Mouse (Mus musculus) stomach, postnatal 0 days (tissue): Measurements from ENCODE around the gene Arpc4. TPM values are rescaled to one million over a fixed set of nuclear protein-coding genes. Genes with fewer than 3 reads are reported as not detected.

Experiments used
- ATAC-seq: fragments of 200-750 bp; cut with Nextera tagmentation; 2 replicates; pipeline ENCODE4 v1.8.0; 2017; ENCODE audit not compliant: low FRiP score, low TSS enrichment
- DNase-seq: peaks from one replicate; pipeline ENCODE4 v3.0.0-alpha.2; 2016; ENCODE audit warnings: low spot score
- H3K27ac ChIP-seq: fragments of 300-500 bp; sonication (generic); replicated peaks from 2 replicates; pipeline ENCODE4 v1.5.1; 2014; ENCODE audit warnings: mild to moderate bottlenecking, control low read depth
- H3K27me3 ChIP-seq: fragments of 300-500 bp; sonication (generic); 2 replicates; pipeline ENCODE4 v1.6.1; 2014; ENCODE audit warnings: low read length; ENCODE audit not compliant: control insufficient read depth, insufficient read depth
- H3K36me3 ChIP-seq: fragments of 300-500 bp; sonication (generic); 2 replicates; pipeline ENCODE4 v1.6.1; 2014; ENCODE audit warnings: low read length, mixed read lengths; ENCODE audit not compliant: control insufficient read depth, insufficient read depth
- H3K4me1 ChIP-seq: fragments of 300-500 bp; sonication (generic); replicated peaks from 2 replicates; pipeline ENCODE4 v1.6.1; 2014; ENCODE audit warnings: antibody characterized with exemption; ENCODE audit not compliant: control insufficient read depth, insufficient read depth
- H3K4me2 ChIP-seq: fragments of 300-500 bp; sonication (generic); replicated peaks from 2 replicates; pipeline ENCODE4 v1.6.1; 2014; ENCODE audit warnings: low read depth, mild to moderate bottlenecking, control low read depth, moderate library complexity
- H3K4me3 ChIP-seq: fragments of 300-500 bp; sonication (generic); 2 replicates; pipeline ENCODE4 v1.5.1; 2014; ENCODE audit warnings: low read depth, low read length, control low read depth
- H3K9ac ChIP-seq: fragments of 300-500 bp; sonication (generic); 2 replicates; pipeline ENCODE4 v1.6.1; 2014; ENCODE audit warnings: mild to moderate bottlenecking, low read length, control low read depth, mixed read lengths
- H3K9me3 ChIP-seq: fragments of 300-500 bp; sonication (generic); 2 replicates; pipeline ENCODE4 v1.6.1; 2016; ENCODE audit warnings: low read length; ENCODE audit not compliant: control insufficient read depth
- CTCF ChIP-seq: IDR thresholded peaks from 2 replicates; pipeline ENCODE4 v1.5.1; 2016; ENCODE audit warnings: antibody characterized with exemption, low read depth, mild to moderate bottlenecking, moderate library complexity
- EP300 ChIP-seq: optimal IDR thresholded peaks from 2 replicates; pipeline ENCODE3; 2016; ENCODE audit warnings: antibody characterized with exemption
- WGBS: fragments of 180-500 bp; shearing (Covaris S2); extraction: QIAGEN DNeasy Blood & Tissue Kit; methylation state at CpG from one replicate; pipeline ENCODE4 v1.1.7; 2014; 5-methylcytosine and 5-hydroxymethylcytosine counted together
- polyA plus RNA-seq: library from polyadenylated mRNA; unstranded; fragments of >200 nt; fragmentation: Nextera tagmentation; extraction: Ambion mirVana; gene quantifications from 2 replicates; pipeline ENCODE4 v1.2.1, GENCODE M21; 2015

Gene Arpc4
- polyA plus RNA-seq, 1 experiment from 2014 or later, result 314 TPM

DNA sequence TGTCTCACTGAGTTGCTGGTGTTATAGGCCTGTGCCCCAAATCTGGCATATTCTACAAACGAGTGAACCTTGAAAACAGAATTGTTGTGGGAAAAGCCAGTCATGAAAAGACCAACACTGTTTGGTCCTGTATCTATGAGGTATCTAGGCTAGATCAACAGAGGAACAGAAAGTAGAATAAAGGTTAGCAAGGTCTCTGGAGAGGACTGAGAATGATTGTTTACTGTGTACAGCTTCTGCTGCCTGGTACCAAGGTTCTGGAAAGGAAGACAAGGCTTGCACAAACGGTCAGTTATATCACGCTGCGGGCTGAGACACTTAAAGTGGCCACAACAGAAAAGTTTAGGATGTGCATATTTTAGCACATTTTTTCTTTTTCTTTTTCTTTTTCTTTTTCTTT is 48.8 kb downstream of the Arpc4 start:
- no peak for ATAC-seq
- TF ChIP-seq CTCF, result no peak
- no peak for TF ChIP-seq EP300

DNA sequence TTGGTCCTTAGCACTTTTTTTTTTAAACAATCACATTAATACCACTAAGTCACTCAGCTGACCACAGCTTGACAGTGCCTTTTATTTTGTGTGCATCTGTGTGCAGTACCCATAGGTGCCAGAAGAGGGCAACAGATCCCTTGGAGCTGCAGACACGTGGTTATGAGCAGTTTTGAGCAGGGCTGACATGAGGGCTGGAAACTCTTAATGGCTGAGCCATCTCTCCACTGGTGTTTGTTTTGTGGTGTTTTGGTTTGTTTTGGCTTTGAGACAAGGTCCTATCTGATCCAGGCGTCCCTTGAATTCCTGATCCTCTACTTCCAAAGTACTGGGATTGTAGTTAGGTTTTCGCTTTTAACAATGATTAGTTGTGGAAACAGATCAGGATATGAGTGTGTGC is 49.5 kb downstream of the Arpc4 start:
- H3K9me3 ChIP-seq, result no peaks in the 10 kb centered on the region
- H3K4me2 ChIP-seq, result no peak overlapping the region
- DNase-seq (peak; percentile 70), ATAC-seq (peak; percentile 30; the same call in 1 of the 2 replicates)
- no peak overlapping the region for H3K27ac ChIP-seq
- TF ChIP-seq EP300, result no peak
- TF ChIP-seq CTCF, result peak; percentile 83
- no peak overlapping the region for H3K4me3 ChIP-seq
- no peaks in the 10 kb centered on the region for H3K36me3 ChIP-seq
- no peak overlapping the region for H3K9ac ChIP-seq
- H3K27me3 ChIP-seq, result no peaks in the 10 kb centered on the region
- H3K4me1 ChIP-seq, result no peaks in the 10 kb centered on the region
- WGBS, result 59% methylated on average over 3 of the region's 3 CpGs

More for the DNA sequence above, 48.8 kb downstream of the Arpc4 start:
- H3K9me3 ChIP-seq, result no peaks in the 10 kb centered on the region
- H3K4me1 ChIP-seq, result no peaks in the 10 kb centered on the region
- H3K4me3 ChIP-seq, result no peak overlapping the region
- no peak overlapping the region for H3K4me2 ChIP-seq
- no peak overlapping the region for H3K27ac ChIP-seq
- no peak for DNase-seq
- no peaks in the 10 kb centered on the region for H3K36me3 ChIP-seq
- no peak overlapping the region for H3K9ac ChIP-seq
- 86% methylated on average over 4 of the region's 4 CpGs for WGBS
- no peaks in the 10 kb centered on the region for H3K27me3 ChIP-seq

DNA sequence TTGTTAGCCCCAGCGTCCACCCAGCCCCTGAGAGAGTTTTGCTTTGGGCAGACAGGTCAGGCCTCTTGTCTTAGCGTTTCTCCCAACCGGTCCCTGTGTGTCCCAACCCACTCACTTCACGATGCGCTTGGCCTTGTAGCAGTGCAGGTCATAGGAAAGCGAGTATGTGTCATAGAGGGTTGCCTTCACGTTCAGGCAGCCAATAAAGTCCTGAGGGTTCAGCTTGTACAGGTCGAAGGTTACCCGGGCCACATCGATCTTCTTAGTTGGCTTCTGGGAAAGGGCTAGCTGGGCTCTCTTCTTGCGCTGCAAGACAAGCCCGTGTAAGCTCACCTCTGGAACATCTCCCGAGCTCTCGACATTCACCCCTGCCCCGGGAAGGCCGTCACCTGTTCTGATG is 50.1 kb downstream of the Arpc4 start:
- DNase-seq (no peak), ATAC-seq (0 out of 2 replicates have a peak, but pooled peaks have one; percentile 4)
- no peak overlapping the region for H3K4me2 ChIP-seq
- no peaks in the 10 kb centered on the region for H3K27me3 ChIP-seq
- no peak overlapping the region for H3K4me3 ChIP-seq
- H3K36me3 ChIP-seq, result no peaks in the 10 kb centered on the region
- WGBS, result 88% methylated on average over 16 of the region's 16 CpGs
- TF ChIP-seq CTCF (no peak), EP300 (no peak)
- no peak overlapping the region for H3K27ac ChIP-seq
- no peaks in the 10 kb centered on the region for H3K9me3 ChIP-seq
- no peaks in the 10 kb centered on the region for H3K4me1 ChIP-seq
- no peak overlapping the region for H3K9ac ChIP-seq

DNA sequence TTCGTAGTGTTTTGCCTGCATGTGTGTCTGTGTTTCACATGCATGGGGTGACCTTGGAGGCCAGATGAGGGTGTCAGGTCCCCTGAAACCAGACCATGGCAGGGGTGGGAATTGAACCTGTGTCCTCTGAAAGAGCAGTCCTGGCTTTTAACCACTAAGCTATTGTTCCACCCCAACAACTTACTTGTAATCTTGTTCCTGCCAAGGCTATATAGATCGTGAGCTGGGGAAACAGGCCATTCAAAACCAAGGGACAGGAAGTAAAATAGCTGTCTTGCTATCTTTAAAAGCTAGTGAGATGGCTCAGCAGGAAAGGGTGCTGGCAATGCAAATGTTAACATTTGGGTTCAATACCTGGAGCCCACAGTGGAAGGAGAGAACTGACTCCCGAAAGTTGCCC is 52.0 kb downstream of the Arpc4 start:
- Histone ChIP-seq H3K27ac (no peak overlapping the region), H3K4me3 (no peak overlapping the region), H3K4me1 (no peaks in the 10 kb centered on the region), H3K4me2 (no peak overlapping the region), H3K9me3 (no peaks in the 10 kb centered on the region), H3K27me3 (no peaks in the 10 kb centered on the region), H3K36me3 (no peaks in the 10 kb centered on the region), H3K9ac (no peak overlapping the region)
- WGBS, result 69% methylated on average over 3 of the region's 3 CpGs
- ATAC-seq, result no peak
- no peak for TF ChIP-seq EP300
- TF ChIP-seq CTCF, result no peak
- DNase-seq, result no peak

GRCm38 (mm10) chr6:113430846-113431245 is 52.9 kb downstream of the Arpc4 start:
- ATAC-seq (peak; percentile 46), DNase-seq (no peak)
- no peaks in the 10 kb centered on the region for H3K9me3 ChIP-seq
- 47% methylated on average over 3 of the region's 3 CpGs for WGBS
- no peaks in the 10 kb centered on the region for H3K36me3 ChIP-seq
- H3K27ac ChIP-seq, result no peak overlapping the region
- no peak overlapping the region for H3K9ac ChIP-seq
- no peak for TF ChIP-seq CTCF
- TF ChIP-seq EP300, result no peak
- no peak overlapping the region for H3K4me2 ChIP-seq
- H3K4me1 ChIP-seq, result no peaks in the 10 kb centered on the region
- H3K27me3 ChIP-seq, result no peaks in the 10 kb centered on the region
- H3K4me3 ChIP-seq, result no peak overlapping the region

DNA sequence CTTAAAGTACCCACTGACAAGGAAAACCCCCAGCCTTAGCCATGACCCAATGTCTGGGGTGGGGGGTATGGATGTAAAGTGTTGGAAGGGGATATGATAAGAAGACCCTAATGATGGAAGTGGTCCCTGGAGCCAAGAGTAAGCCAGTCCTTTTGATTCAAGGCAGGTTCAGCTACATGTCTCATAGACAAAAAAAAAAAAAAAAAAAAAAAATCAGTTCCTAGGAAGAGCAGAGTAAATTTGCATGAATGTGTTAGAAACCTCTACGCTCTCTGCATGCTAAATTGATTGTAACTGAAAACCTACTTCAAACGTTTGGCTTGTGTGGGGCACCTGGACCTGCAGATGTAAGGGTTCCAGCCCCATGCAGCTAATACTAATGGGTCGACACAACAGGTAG is 53.9 kb downstream of the Arpc4 start:
- ATAC-seq (no peak), DNase-seq (no peak)
- H3K4me1 ChIP-seq, result no peaks in the 10 kb centered on the region
- no peak overlapping the region for H3K4me3 ChIP-seq
- TF ChIP-seq EP300, result no peak
- no peak for TF ChIP-seq CTCF
- WGBS, result 50% methylated on average over 3 of the region's 3 CpGs
- no peak overlapping the region for H3K9ac ChIP-seq
- no peaks in the 10 kb centered on the region for H3K36me3 ChIP-seq
- H3K27ac ChIP-seq, result no peak overlapping the region
- no peaks in the 10 kb centered on the region for H3K9me3 ChIP-seq
- no peaks in the 10 kb centered on the region for H3K27me3 ChIP-seq
- H3K4me2 ChIP-seq, result no peak overlapping the region
